Mouse (Mus musculus) cortical plate, adult 2 months (tissue): ENCODE data around the gene Ang5. TPM values are rescaled to one million over a fixed set of nuclear protein-coding genes. Genes with fewer than 3 reads are reported as not detected.
"Not testable (repeated sequence)": the region's sequence is repeated elsewhere in the genome, so short reads cannot be mapped to it uniquely, and the experiment has no call there.

Experiments
- H3K27ac ChIP-seq: fragments of 200-500 bp; 2 replicates; pipeline ENCODE4 v1.5.1; 2012; ENCODE audit warnings: low read length, control low read depth, inconsistent platforms; ENCODE audit not compliant: insufficient read depth
- H3K4me1 ChIP-seq: fragments of 200-500 bp; 2 replicates; pipeline ENCODE4 v1.6.1; 2011; ENCODE audit warnings: low read length; ENCODE audit not compliant: control insufficient read depth, insufficient read depth
- H3K4me3 ChIP-seq: fragments of 200-500 bp; 2 replicates; pipeline ENCODE4 v1.5.1; 2011; ENCODE audit warnings: mild to moderate bottlenecking, low read length, control low read depth; ENCODE audit not compliant: insufficient read depth
- CTCF ChIP-seq: fragments of 200-500 bp; IDR thresholded peaks from 2 replicates; pipeline ENCODE4 v1.5.1; 2011; ENCODE audit warnings: mild to moderate bottlenecking, control low read depth, low read length; ENCODE audit not compliant: insufficient read depth; ENCODE audit errors: extremely low read depth
- POLR2A ChIP-seq: fragments of 200-500 bp; IDR thresholded peaks from 2 replicates; pipeline ENCODE4 v1.6.1; 2011; ENCODE audit warnings: mild to moderate bottlenecking, low read length, control low read depth; ENCODE audit not compliant: insufficient read depth; ENCODE audit errors: extremely low read depth
- polyA plus RNA-seq: library from polyadenylated mRNA; depleted of rRNA; stranded (reverse); fragments of >200 nt; gene quantifications from 2 replicates; pipeline ENCODE4 v1.2.3, GENCODE M21; 2012; rRNA removed

Ang5 gene
- polyA plus RNA-seq, 1 experiment, result not detected

GRCm38 (mm10) chr14:43986147-43986546 is 29.3 kb downstream of the Ang5 start:
- TF ChIP-seq POLR2A, result no peak
- no peak for TF ChIP-seq CTCF
- Histone ChIP-seq H3K4me3 (no peak overlapping the region), H3K27ac (no peak overlapping the region), H3K4me1 (no peaks in the 10 kb centered on the region)

GRCm38 (mm10) chr14:43987404-43987803 is 30.5 kb downstream of the Ang5 start:
- not testable (repeated sequence) for H3K4me3 ChIP-seq, H3K27ac ChIP-seq, H3K4me1 ChIP-seq
- TF ChIP-seq CTCF, result peak; percentile 51

- not testable (repeated sequence) for H3K4me1 ChIP-seq, H3K4me3 ChIP-seq, H3K27ac ChIP-seq
Observed at GRCm38 (mm10) chr14:43998455-43999000, 41.7 kb downstream of the Ang5 start.

GRCm38 (mm10) chr14:44001600-44001999 is 44.7 kb downstream of the Ang5 start:
- Histone ChIP-seq H3K27ac (no peak overlapping the region), H3K4me3 (no peak overlapping the region), H3K4me1 (no peaks in the 10 kb centered on the region)
- TF ChIP-seq POLR2A (no peak), CTCF (no peak)

- Histone ChIP-seq H3K27ac (no peak within 1 kb of the TSS), H3K4me3 (no peak within 1 kb of the TSS), H3K4me1 (no peaks in the 10 kb centered on the region)
- TF ChIP-seq POLR2A (no peak), CTCF (no peak)
Observed at GRCm38 (mm10) chr14:44002169-44002568, 45.3 kb downstream of the Ang5 start, which contains the start of gene Ang6. TSS of gene Ang6 (minus strand) at chr14:44002269.

GRCm38 (mm10) chr14:44008021-44008420 is 51.2 kb downstream of the Ang5 start:
- H3K27ac ChIP-seq, H3K4me1 ChIP-seq, H3K4me3 ChIP-seq: not testable (repeated sequence)

- H3K27ac ChIP-seq, H3K4me1 ChIP-seq, H3K4me3 ChIP-seq: not testable (repeated sequence)
Observed at GRCm38 (mm10) chr14:44009686-44010085, 52.8 kb downstream of the Ang5 start.

Other genes with a start within 250 kb of the Ang5 start
- not detected in 2 replicates for gene Gm16506, start 229.6 kb upstream of the Ang5 start, polyA plus RNA-seq
- not detected in 2 replicates for gene Gm6526, start 209.2 kb upstream of the Ang5 start, polyA plus RNA-seq
- not detected in 2 replicates for gene Gm8180, start 172.3 kb upstream of the Ang5 start, polyA plus RNA-seq
- gene Ear1, start 81.6 kb upstream of the Ang5 start, polyA plus RNA-seq, result not detected in 2 replicates
- not detected in 2 replicates for gene Ear10, start 33.5 kb upstream of the Ang5 start, polyA plus RNA-seq
- gene Gm8113, start 31.7 kb upstream of the Ang5 start, polyA plus RNA-seq, result 0.28 and 0.29 TPM in 2 replicates
- gene Ang6, start 45.2 kb downstream of the Ang5 start, polyA plus RNA-seq, result not detected in 2 replicates
- gene Ear2, start 145.6 kb downstream of the Ang5 start, polyA plus RNA-seq, result 0.53 and 0.54 TPM in 2 replicates
- not detected in 2 replicates for gene Gm3327, start 166.8 kb downstream of the Ang5 start, polyA plus RNA-seq
- not detected in 2 replicates for gene Gm8212, start 240.6 kb downstream of the Ang5 start, polyA plus RNA-seq